Mouse (Mus musculus): ENCODE measurements around the gene Otoa.

The Otoa gene

DNA sequence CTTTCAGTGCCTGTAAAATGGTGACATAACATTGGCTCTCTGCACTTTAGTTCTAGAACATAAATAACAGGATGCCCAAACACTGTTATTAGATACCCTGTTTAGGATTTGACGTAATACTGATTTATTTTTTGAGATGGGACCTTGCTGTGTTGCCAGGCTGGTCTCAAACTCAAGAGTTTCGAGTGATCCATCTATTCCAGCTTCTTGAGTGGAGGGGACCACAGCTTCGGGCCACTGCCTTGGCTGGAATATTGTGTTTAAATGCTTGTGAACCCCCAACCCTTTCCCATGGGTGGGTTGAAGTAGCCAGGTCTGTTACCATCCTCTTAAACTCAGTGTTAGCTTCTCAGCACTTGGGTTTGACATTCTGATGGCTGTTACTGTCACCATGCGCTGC is at the start of gene Otoa:
Gene Otoa (plus strand): TSS at position 301 of the 400 bp plus-strand sequence.
- DNase-seq, result no peak

GRCm38 (mm10) chr7:121033856-121034652 is 47.4 kb upstream of the Otoa start, which contains the start of gene Mettl9:
Gene Mettl9 (plus strand): TSS chr7:121034445.
- peak; percentile 98 for DNase-seq

- DNase-seq, result no peak
Measured at GRCm38 (mm10) chr7:121034701-121035141, 46.7 kb upstream of the Otoa start.

DNA sequence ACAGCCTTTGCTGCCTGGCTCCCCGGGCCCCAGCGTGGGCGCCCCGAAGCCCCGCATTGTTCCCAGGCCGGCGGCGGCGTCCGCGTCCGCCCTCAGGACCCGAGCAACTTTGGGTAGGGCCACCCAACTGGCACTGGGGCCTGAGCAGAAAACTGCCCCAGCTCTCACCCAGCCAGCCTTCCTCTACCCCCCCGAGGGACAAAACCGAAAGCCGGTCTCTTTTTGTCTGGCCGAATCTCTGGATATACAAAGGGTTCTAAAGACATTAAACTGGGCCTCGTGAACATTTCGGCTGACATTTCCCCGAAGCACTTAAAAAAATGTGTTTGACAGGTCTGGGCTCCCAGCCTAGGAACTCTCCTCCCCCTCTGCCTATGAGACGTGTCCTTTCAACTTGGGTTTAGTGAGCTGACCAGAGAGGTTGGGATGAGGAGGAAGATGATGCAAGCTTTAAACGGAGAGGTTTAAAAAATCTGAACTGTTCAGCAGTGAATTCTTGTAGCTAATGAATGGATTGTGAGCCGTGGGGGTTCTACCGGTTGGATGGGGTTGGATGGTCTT is 46.2 kb upstream of the Otoa start:
- peak in 1 of 2 experiments; percentile 35 for DNase-seq

- no peak for DNase-seq
Measured at GRCm38 (mm10) chr7:121040595-121040994, 40.9 kb upstream of the Otoa start.

DNA sequence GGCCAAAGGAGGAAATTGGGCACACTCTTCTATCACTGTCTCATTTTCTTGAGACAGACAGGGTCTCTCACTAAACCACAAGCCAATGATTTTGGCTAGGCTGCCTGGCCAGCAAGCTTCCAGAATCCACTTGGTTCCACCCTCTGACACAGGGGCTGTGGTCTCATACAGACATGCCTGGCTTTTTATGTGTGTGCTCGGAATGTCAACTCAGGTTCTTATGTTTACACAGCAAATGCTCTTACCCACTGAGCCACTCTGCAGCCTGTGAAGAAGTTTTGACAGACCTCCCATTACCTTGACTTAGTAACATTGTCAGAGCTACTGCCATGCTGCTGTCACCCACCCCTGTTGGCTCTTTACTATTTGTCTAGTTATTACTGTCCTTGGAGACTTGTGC is 39.5 kb upstream of the Otoa start:
- no peak for DNase-seq

GRCm38 (mm10) chr7:121043004-121043403 is 38.4 kb upstream of the Otoa start:
- DNase-seq, result no peak

DNA sequence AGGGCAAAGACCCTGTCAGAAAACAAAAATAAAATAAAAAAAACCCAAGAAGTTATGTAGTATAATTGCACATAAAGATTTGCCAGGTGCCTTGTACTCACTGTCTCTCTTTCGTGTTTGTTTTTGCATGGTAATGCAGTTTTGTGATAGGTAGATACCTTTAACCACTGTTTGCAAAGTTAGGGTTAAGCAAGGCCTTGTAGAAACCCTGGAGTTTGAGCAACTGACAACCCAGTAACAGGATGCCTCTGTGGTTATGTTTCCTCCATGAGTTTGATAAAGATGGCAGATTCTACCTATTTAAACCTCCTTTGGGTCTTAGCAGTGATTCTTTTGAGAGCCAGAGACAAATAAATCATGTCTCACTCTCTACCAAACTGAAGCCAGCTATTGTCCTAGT is 37.9 kb upstream of the Otoa start:
- no peak for DNase-seq

GRCm38 (mm10) chr7:121044251-121044650 is 37.2 kb upstream of the Otoa start:
- DNase-seq, result no peak

DNA sequence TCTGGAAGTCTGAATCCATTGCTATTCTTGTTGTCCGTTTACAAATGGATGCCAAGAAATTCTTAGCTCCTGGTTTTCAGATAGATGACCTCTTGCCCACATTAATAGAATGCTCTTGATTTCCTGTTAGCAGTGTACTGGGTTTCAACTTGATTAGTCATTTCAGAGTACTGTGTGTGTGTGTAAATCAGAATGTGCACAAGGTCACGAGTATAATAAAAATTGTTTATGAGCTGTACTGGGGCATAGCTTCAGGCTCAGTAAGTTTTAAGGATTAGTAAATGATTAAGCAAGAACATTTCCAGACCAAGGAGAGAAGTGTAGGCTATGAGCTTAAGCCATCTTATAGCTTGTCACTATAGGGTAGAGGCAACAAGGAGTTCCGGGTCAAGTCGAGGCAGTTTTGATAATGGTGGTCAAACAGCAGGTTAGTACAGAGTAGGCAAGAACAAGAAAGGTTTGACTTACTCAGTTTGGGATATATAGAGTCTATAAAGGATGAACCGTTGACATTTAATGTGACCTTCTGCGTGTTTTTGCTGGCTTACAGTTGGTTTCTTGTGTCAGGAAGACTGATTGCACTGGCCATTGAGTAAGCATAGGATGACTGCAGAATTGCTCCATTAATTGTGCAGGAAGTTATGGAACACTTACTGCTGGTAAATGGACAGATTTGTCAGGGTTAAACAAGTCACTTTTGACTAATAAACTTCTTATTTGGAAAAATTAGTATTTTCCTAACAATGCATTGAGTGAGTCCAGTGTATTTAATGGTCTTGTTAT is 35.6 kb upstream of the Otoa start:
- no peak for DNase-seq

- no peak for DNase-seq
Measured at GRCm38 (mm10) chr7:121047624-121048023, 33.8 kb upstream of the Otoa start.

- DNase-seq, result no peak
Measured at GRCm38 (mm10) chr7:121053071-121053470, 28.4 kb upstream of the Otoa start.

DNA sequence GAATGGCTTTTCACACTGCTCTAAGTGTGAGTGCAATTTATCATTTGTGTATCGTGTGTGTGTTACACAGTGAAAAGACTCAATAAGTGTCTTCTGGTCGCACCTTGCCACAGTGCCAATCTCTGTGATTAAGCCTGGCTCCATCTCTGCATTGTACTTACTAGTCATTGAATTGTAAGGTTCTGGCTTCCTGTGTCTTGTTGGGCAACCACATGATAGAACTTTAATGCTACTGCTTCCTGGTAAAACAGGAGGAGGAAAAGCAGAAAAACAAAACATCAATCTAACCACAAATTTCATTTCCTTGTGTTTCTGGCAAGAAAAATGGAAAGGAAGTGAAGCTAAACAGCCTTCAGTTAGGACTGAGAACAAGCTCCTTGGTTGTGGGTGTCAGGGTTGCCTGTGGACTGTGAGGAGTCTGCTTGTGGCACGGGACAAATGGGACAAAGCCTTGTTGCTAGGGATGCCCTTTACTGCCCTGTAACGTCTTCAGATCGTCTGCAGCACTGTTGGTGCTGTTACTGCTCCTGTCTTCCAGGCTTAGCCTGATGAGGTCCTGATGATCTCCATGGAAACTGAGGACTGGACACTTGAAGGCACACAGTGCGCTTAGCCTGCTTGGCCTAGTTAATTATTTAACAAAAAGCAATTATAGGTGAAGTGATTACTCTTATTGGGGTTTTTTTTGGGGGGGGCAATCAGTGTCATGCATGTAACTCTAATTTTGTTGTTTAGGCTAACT is 21.8 kb upstream of the Otoa start:
- no peak for DNase-seq

DNA sequence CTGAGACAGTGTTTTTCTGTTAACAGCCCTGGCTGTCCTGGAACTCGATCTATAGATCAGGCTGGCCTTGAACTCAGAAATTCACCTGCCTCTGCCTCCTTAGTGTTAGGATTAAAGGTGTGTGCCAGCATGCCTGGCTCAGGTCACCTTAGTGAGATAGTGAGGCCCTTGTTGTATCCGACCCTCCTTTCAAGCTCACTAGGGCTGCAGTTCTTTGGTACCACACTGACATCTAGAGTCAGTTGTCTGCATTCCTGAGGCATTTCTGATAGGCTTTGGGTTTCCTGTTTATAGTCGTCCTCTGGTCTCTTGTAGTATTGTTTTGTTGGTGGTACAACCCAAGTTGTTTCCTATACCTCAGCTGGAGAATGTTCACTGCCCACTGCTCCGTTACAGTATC is 17.1 kb upstream of the Otoa start:
- DNase-seq, result peak; percentile 31 to 43

DNA sequence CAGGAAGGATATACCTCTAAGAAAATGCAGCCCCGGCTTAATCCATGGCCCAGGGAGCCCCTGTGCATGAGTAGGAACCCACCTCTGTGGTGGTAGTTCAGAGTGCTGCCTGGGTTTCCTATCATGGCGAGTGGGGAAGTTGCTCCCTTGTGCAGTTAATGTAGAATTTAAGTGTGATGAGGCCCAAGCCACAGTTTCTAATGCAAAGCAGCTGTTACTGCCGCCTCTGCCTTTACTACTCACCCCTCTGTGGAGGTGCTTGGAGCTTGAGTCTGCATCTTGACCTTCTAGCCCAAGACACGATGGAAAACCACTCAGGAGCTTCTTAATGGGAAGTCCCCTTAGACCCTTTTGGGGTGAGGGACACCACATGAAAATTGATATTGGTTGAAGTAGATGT is 10.2 kb upstream of the Otoa start:
- no peak for DNase-seq

DNA sequence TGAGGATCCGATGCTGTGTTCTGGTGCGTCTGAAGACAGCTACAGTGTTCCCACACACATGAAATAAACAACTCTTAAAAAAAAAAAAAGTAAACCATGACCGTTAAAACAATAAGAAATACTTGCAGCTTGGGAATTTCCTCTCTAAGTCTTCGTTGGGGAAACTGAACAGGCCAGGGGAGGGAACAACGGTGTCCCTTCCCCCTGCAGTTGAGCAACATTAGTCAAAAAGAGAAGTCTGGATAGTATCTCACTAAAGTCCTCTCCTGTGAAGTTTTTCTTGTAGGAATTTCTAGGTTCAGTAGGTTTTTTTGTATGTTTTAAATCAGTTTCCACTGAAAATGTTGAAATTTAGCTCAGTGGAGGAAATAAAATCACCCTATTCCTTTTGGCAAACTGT is 8.9 kb upstream of the Otoa start:
- DNase-seq, result no peak

DNA sequence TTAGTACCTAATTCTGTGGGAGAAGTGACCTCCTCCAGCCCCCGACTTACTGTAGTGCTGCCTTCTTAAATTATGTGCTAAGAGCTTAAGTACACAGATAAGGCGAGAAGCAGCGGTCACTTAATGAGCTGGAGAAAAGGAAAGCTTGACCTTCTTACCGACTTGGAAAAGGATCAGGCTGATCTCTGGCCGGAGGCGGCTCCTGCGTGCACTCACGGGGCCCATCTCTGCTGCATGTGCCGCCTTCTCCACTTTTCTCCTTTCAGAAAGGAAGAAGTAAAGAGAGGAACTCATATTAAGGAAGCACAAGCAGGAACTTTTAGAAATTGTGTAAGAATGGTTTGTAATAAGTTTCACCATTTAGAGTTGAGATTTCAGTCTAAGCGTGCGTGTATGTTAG is 7.2 kb upstream of the Otoa start, which contains the start of gene Igsf6:
Gene Igsf6 (minus strand): TSS at position 292 of the 400 bp plus-strand sequence.
- no peak for DNase-seq

DNA sequence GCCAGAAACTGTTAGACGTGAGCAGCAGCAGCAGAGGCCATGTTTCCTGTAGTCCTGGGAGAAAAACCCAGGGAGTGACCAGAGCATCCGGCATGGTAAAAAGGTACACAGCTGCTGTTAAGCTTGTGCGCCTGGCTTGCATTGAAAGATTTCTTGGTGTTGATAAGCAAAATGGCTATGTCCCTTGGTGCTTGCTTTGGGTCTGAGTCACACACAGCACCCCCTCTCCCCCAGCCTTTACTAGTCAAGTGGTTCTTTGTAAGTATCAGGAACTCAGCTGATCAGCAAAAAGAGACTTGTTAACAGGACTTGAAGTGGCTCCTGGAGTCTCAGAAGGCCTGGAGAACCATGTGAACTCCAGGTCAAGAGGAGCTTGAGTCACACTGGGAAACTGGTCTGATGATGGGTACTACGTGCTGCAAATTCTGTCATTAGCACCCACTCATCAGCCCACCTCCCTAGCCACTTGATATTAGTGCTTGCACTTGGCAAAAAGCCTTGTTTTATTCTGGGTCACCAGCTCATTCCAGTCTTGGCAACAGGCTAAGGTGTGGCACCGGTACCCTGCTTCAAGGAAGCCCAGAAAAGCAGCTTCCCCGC is 6.5 kb upstream of the Otoa start:
- no peak for DNase-seq

DNA sequence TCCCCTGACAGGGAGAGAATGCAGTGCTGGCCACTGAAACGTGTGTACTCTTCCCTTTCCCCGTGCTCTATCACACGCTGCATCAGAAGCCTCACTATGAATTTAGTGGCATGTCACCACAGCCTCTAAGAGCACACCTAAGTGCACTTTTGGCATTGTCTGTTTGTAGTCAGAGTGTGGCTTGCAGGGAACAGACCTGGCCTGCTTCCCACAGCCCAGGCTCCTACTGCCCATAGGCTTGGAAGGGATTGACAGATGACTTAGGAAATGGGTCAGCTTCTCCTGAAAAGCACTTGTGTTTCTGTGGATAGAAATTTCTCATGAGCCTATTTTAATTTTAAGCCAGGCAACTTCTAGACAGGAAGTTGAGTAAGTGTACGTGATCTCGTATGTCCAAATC is 6.0 kb upstream of the Otoa start:
- DNase-seq, result peak; percentile 45 to 52

- DNase-seq, result no peak
Measured at GRCm38 (mm10) chr7:121077311-121077710, 4.1 kb upstream of the Otoa start.

DNA sequence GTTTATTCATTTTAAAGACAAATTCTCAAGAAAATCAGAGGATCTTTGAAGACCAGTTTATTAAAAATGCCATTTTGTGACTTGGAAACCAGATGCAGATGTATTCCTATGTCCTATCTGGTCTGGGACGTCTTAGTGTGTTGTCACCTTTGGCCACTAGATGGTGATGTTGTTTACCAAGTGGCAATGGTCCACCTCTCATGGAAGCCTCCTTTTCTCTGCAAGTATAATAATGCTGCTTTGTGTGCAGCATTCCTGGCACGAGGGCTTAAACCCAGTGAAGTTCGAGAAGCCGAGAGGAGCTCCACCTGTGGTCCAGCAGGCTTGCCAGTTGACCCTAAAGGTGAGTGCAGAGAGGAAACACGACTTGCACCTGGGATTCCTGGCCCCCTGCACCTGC is 3.6 kb upstream of the Otoa start:
- DNase-seq, result peak; percentile 83 to 84

GRCm38 (mm10) chr7:121081816-121082215 is 366 bp downstream of the Otoa start:
- DNase-seq, result no peak
